Mouse (Mus musculus): Measurements from ENCODE around the gene AI481877.

DNA sequence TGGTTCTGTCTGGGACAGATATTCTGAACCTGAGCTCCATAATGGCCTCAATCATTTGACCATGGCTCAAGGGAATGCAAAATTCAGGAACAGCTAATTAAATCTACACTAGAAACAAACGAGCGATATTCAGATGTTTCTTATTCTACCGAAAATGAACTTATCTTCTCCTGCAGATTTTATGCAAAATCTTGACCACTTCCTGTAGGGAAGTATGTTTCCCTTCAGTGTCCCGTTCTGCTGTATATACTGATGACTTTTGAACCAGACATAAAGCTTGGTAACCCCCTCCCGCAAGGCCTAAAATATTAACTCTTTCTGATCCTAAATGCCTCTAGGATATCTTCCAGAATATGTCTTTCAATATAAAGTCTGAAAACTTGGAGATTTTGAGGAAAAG lies 12.1 kb upstream of the AI481877 start:
- TF ChIP-seq NELFE (IDR thresholded peaks at IDR 0.05; ENCODE audit: low read depth, low read length) (no peak), MAFK (IDR thresholded peaks at IDR 0.05; ENCODE audit: insufficient replicate concordance, low read length) (no peak), RAD21 (IDR thresholded peaks at IDR 0.05; ENCODE audit: low read depth, low read length) (no peak), CHD2 (IDR thresholded peaks at IDR 0.05; ENCODE audit: low read length) (no peak), E2F4 (IDR thresholded peaks at IDR 0.05; ENCODE audit: insufficient replicate concordance, low read depth, low read length) (no peak), POLR2A (IDR thresholded peaks at IDR 0.05; ENCODE audit: low read depth, low read length) (no peak), CTCF (conservative IDR thresholded peaks at IDR 0.05 in 1 of 2, IDR thresholded peaks at IDR 0.05 in 1 of 2; ENCODE audit: low read depth in 2 of 2, low read length in 2 of 2) (no peak), MAZ (IDR thresholded peaks at IDR 0.05; ENCODE audit: low read depth, low read length) (no peak), ZKSCAN1 (IDR thresholded peaks at IDR 0.05; ENCODE audit: borderline replicate concordance, low read depth, low read length) (no peak), EP300 (IDR thresholded peaks at IDR 0.05; ENCODE audit: low read length) (no peak)

Measured in CH12.LX (cell line).